ENCODE assay signal across 29 mouse cellular contexts in the genomic region with DNA sequence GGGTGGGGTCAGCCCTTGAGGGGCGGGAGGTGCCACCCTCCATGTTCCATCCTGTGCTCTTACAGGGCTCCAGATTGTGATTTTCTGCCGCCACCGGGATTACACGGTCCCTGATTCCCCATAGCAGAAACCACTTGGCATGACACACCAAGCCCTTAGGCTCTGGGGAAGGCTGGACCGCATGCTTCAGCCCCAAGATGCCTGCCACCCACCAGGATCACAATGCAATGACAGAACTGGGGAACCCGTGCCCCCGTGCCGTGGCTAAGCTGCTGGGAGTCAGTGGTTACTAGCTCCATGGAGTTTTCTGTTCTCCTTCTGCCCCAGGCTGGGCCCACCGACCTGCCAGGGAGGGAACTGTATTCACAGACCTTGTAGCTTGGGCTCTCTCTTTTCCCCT.
DNase-seq lines count a peak whose midpoint lies in the region; ATAC-seq and TF ChIP-seq lines count a peak whose summit lies in the region.
"Had no signal": no experiment of that assay in that cellular context is flagged by ENCODE, and none has a peak within 500 bp of the region (broad histone marks: within the 10 kb centered on the region; RNA-seq: fewer than 3 reads in every experiment).

No protein-coding gene starts in this region.

- no peak overlapping the region for H3K9ac ChIP-seq in ES-E14 (ENCODE audit: insufficient read depth, low read depth, low read length, poor library complexity, severe bottlenecking)
- 0 out of 2 replicates have a peak overlapping the region, but pooled peaks have one; percentile 40 for H3K9ac ChIP-seq in embryonic facial prominence, embryonic 13.5 days
- H3K9ac ChIP-seq: forebrain, embryonic 13.5 days; forebrain, postnatal 0 days; heart, embryonic 13.5 days; hindbrain, embryonic 14.5 days had no signal

- peaks cover 0 to 5% of the 10 kb centered on the region in 2 experiments; a peak in 2 of 4 replicates for H3K4me1 ChIP-seq in ES-E14 (ENCODE audit: control insufficient read depth in 2 of 2, insufficient read depth in 2 of 2, low read length in 2 of 2, poor library complexity in 1 of 2)
- peaks cover 29% of the 10 kb centered on the region for H3K4me1 ChIP-seq in embryonic facial prominence, embryonic 13.5 days
- H3K4me1 ChIP-seq: forebrain, embryonic 13.5 days had no signal

- no peaks in the 10 kb centered on the region for H3K9me3 ChIP-seq in ES-E14 (ENCODE audit: control insufficient read depth, insufficient read depth, low read depth, low read length)
- H3K9me3 ChIP-seq in embryonic facial prominence, embryonic 13.5 days, result no peaks in the 10 kb centered on the region
- H3K9me3 ChIP-seq: forebrain, embryonic 13.5 days; heart, embryonic 10.5 days; heart, embryonic 13.5 days had no signal

- H3K4me3 ChIP-seq in ES-E14 (ENCODE audit: insufficient read depth in 1 of 2, low read depth in 1 of 2, low read length in 2 of 2, poor library complexity in 1 of 2, severe bottlenecking in 1 of 2), result no peak overlapping the region
- no peak overlapping the region for H3K4me3 ChIP-seq in embryonic facial prominence, embryonic 13.5 days
- H3K4me3 ChIP-seq: erythroblast, embryonic 14.5 days; forebrain, embryonic 13.5 days; heart, adult 2 months; heart, embryonic 10.5 days; heart, embryonic 13.5 days had no signal

- H3K27ac ChIP-seq in ES-E14 (ENCODE audit: insufficient read depth, low read depth, low read length, poor library complexity, severe bottlenecking), result peak overlapping the region; percentile 19; the same call in 1 of the 2 replicates
- peak overlapping the region; percentile 64 for H3K27ac ChIP-seq in embryonic facial prominence, embryonic 13.5 days
- H3K27ac ChIP-seq: forebrain, embryonic 13.5 days; heart, adult 2 months; heart, embryonic 10.5 days; heart, embryonic 13.5 days; hindbrain, embryonic 14.5 days; hindbrain, postnatal 0 days had no signal

- peaks cover 19% of the 10 kb centered on the region; the same call in 1 of the 2 replicates for H3K36me3 ChIP-seq in ES-E14 (ENCODE audit: control insufficient read depth, insufficient read depth, low read length, poor library complexity, severe bottlenecking)
- peaks cover 53% of the 10 kb centered on the region for H3K36me3 ChIP-seq in embryonic facial prominence, embryonic 13.5 days
- H3K36me3 ChIP-seq: heart, embryonic 10.5 days had no signal

- no peak for ATAC-seq in embryonic facial prominence, embryonic 13.5 days (ENCODE audit: insufficient number of reproducible peaks, insufficient read depth, low FRiP score, low TSS enrichment, low read depth)
- ATAC-seq: activated CD4-positive, CD25-positive, alpha-beta regulatory T cell, adult 4 months; forebrain, embryonic 13.5 days; forebrain, postnatal 0 days; hindbrain, postnatal 0 days; inflammation-experienced regulatory T-cells, adult 6 months; intestine, embryonic 16.5 days had no signal

- no peak overlapping the region for H3K4me2 ChIP-seq in embryonic facial prominence, embryonic 13.5 days
- H3K4me2 ChIP-seq: forebrain, embryonic 13.5 days; heart, embryonic 13.5 days; hindbrain, embryonic 14.5 days had no signal

- DNase-seq in cerebellum, postnatal 10 days, result peak; percentile 29 to 40
- DNase-seq in cerebellum, adult 9-10 months, result no peak
- no peak for DNase-seq in ES-E14 (ENCODE audit: low read depth, low spot score)
- no peak for DNase-seq in ovary, postnatal 14 days (ENCODE audit: low spot score)
- DNase-seq in adrenal gland, postnatal 14 days, result no peak
- DNase-seq: adrenal gland, adult 8-10 months; adrenal gland, postnatal 36 days; cerebellum, adult 18-20 months; cerebellum, adult 9-11 months; cerebellum, postnatal 36 days; embryo, embryonic 11 days; forebrain, postnatal 0 days; gastrocnemius, postnatal 10 days; gastrocnemius, postnatal 36 days; heart, adult 2 months; heart, postnatal 14 days; heart, postnatal 4 days; kidney, adult 2 months had no signal

- no peaks in the 10 kb centered on the region for H3K27me3 ChIP-seq in embryonic facial prominence, embryonic 13.5 days
- H3K27me3 ChIP-seq: CH12.LX; forebrain, embryonic 13.5 days had no signal

- in situ Hi-C loops in ES-E14 (cut with MboI; ENCODE audit: low sequenced_read_pairs in 2 of 2, unreplicated experiment in 2 of 2), result no loop called here

- 68% methylated on average over 9 of the region's 9 CpGs for WGBS in embryonic facial prominence, embryonic 13.5 days

TF ChIP-seq in ES-E14, 5 proteins besides CTCF, POLR2A, EP300 and RAD21:
- TF ChIP-seq CHD2 (IDR thresholded peaks at IDR 0.05; ENCODE audit: low read depth, low read length) (no peak), HCFC1 (IDR thresholded peaks at IDR 0.05; ENCODE audit: borderline replicate concordance, insufficient read depth, low read length) (no peak), ZNF384 (IDR thresholded peaks at IDR 0.05; ENCODE audit: low read depth, low read length) (no peak), ZC3H11A (IDR thresholded peaks at IDR 0.05; ENCODE audit: borderline replicate concordance, low read depth, low read length) (no peak), MAFK (IDR thresholded peaks at IDR 0.05; ENCODE audit: insufficient read depth, low read depth, low read length) (no peak)

Comparison
In these comparisons a context has a peak if more than half of its experiments do, and no peak if none do; other contexts are left out.
1. DNase-seq: peak in cerebellum, postnatal 10 days (2 of 2); none in cerebellum, adult 9-10 months (single experiment), ES-E14 (single experiment), ovary, postnatal 14 days (single experiment) and adrenal gland, postnatal 14 days (single experiment).